Mouse (Mus musculus) frontal cortex, postnatal 36 days (tissue): Measurements from ENCODE around the gene Acot13.
A peak's percentile ranks its signal among the peaks of the same experiment; 100 is the strongest.
"Not testable (repeated sequence)": the region's sequence is repeated elsewhere in the genome, so short reads cannot be mapped to it uniquely, and the experiment has no call there.

Experiments used
- DNase-seq, 2 experiments: peaks; one replicate each; pipeline ENCODE4 v3.0.0; 2022; ENCODE audit warnings: low spot score in 2 of 2

The Acot13 gene

GRCm38 (mm10) chr13:24831353-24832130 is at the start of gene Acot13, which contains the start of gene Tdp2:
TSS of gene Acot13 (minus strand) at chr13:24831540.
TSS of gene Tdp2 (plus strand) at chr13:24831679.
- DNase-seq = peak; percentile 89 to 92

GRCm38 (mm10) chr13:24880704-24881103 is 49.4 kb upstream of the Acot13 start:
- no peak for DNase-seq

- DNase-seq = no peak
These were observed 48.9 kb upstream of the Acot13 start for GRCm38 (mm10) chr13:24880208-24880607.

GRCm38 (mm10) chr13:24879359-24880040 is 48.2 kb upstream of the Acot13 start:
- DNase-seq = no peak

DNA sequence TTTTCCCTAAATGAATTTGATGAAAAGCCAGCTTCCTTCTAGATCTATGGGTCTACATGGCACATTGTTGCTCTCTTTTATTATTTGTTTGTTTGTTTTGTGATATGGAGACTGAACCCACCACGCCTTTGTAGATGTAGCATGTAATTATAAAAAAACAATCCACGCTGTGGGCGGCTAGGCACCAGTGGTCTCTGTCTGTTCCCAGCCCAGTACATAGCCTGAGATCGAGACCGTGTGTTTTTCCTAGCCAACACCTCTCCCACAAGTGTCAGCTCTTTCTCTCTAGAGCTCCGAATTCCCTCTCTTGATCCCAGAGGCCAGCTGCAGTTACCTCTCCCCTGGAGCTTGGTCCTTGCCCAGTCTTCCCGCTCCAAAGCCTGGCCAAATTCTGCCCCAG is 36.9 kb upstream of the Acot13 start:
- DNase-seq = no peak

GRCm38 (mm10) chr13:24867789-24868188 is 36.4 kb upstream of the Acot13 start:
- no peak for DNase-seq

DNA sequence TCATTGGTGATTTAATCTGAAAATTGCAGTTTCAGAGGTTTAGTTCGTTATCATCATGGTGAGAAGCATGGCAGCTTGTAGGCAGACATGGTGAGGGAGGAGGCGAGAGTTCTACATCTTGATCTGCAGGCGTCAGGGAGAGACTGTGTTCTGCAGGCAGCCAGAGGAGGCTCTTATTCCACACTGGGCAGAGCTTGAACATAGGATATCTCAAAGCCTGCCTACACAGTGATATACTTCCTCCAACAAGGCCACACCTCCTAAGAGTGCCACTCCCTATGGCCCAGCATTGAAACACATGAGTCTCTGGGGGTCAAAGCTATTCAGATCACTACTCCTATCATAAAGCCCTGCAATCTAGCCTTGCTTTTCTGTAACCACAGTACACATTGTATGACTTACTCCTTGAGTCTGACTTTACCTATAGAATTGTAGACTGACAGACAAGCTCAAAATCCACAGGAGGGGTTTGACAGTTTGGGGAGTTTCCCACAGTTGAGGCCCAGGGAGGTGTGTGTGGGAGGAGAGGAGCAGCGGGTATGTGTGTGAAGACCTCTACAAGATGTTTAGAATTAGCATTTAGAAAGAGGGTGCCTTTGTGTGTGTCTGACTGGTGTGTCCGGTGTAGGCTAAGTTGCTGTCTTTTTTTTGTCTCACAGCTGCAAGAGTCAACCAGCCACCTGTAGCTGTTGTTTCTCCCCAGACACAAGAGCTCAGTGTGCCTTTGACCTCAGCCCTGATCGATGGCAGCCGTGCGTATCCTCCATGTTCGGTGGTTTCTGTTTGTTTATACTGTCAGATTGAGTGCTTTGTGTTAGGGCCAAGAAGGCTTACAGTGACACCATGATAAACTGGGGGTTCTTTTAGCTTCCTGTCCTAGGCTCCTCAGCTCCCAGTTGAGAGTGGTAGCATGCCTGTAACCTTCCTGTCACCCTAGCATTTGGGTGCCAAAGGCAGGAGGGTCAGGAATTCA is 35.4 kb upstream of the Acot13 start:
- no peak for DNase-seq

DNA sequence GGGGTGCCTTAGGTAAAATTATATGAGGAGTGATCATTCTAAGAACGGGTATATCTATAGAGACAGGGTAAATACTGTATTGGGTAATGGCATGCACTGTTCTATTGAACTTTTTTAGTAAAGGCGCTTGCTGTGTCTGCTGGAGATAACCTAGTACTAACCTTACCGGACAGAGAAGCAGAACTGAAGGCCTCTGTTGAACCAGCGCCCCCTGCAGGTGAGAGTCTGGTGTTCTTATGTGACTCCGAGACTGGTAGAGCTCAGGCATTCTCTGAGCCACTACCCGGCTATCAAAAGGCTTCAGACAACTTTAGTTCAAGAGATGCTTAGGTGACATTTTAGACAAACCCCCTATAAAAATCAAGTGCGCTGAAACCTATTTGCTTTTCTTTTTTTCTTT is 31.2 kb upstream of the Acot13 start:
- DNase-seq = peak; percentile 26 to 60

DNA sequence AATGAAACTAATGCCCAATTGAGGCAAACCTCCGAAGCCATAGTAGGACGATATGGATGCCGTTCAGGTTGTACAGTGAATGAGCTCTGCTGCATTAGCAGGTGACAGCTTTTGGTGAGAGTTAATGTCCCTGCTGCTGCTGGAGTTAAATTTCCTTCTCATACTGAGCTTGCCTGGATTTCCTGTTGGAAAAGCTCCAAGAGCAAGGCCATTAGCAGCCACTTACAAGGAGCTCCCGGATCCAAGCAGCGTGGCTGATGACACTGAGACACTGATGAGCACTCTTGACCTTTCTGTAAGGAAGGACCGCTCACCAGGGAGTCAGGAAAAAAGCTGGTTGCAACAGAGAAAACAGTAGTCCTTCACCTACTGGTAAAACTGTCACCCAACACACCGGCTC is 30.7 kb upstream of the Acot13 start:
- DNase-seq = no peak

GRCm38 (mm10) chr13:24861084-24861483 is 29.7 kb upstream of the Acot13 start:
- DNase-seq = no peak

DNA sequence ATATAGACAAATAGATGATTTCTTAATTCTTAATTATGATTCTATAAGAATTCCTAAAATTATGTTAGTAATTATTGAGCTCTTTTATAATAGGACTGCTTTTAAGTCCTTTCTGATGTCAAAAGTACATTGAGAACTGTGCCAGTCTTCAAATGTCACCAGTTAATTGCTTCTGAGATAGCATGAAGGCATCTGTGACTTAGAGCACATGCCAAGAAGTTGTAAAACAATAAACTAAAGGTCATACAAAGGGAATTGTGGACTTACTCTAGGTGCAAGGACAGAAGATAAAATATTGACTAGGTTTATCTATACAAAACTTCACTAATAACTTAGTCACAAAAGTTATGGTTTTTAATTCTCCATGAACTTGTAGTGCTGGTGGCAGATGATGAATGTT is 27.8 kb upstream of the Acot13 start:
- DNase-seq = no peak

- no peak for DNase-seq
These were observed 21.2 kb upstream of the Acot13 start for GRCm38 (mm10) chr13:24852570-24852969.

DNA sequence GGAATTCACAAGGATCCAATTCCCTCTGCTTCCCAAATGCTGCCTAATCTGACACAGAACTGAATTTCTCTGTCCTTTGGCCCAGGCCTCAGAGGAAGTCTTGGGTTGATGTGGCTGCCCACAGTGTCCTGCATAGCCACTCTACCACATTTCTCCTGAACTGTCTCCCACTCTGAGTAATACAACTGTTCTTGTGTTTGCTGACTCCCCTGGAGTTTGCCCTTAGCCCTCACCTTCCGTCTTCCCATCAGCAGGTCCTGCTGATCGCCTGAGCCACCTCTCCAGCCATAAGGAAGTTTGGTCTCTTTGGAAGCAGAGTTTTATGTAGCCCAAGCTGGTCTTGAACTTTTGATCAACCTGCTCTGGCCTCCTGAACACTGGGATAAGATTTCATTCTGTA is 20.6 kb upstream of the Acot13 start:
- DNase-seq = no peak

GRCm38 (mm10) chr13:24849318-24849717 is 18.0 kb upstream of the Acot13 start:
- DNase-seq = no peak

DNA sequence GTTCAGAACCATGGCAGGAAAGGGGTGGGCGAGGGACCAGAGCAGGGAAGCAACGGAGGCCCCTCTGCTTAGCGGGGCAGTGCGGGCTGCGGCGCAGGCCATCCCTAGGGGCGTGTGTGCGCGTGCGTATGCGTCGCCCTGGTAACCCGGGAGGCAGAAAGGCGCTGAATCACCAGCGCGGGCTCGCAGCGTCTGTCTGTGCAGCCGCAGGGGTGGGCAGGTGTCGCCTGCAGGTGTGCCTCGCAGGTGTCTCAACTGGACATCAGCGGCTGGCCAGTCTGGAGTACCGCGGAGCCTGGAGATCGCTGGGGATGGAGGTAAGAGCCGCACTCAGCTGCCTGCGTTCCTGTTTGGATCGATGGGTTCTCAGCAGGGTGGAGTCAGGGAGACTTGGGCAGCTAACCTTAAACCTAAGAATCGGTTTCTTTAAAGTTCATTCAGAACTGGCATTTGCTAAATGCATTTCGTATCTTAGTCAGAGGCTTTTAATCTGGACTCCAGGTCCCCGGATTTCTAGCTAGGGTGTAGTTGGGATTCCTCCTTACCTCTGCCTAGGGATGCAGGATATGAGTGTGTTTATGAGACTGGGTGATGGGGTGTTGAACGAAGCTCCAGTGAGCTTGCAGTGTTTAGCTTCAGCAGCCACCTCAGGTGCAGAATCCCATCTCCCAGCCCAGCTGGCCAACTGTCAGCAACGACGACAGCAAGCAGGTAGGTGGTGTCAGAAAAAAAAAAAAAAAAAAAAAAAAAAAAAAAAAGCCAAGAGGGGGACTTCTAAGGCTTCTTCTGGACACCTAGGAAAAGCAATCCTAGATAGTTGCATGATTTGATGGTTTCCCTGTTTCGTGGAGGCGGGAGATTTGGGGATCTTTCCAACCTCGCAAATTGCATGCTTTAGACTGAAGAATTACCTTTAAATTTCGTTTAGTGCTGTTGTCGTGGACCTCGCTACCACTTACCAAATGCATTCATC is 13.9 kb upstream of the Acot13 start, which contains the start of gene D130043K22Rik:
D130043K22Rik (plus strand) TSS at position 153 of the 973 bp plus-strand sequence.
- DNase-seq = peak; percentile 76 to 80

GRCm38 (mm10) chr13:24841702-24842101 is 10.4 kb upstream of the Acot13 start:
- DNase-seq = no peak

- no peak for DNase-seq
These were observed 8.5 kb upstream of the Acot13 start for GRCm38 (mm10) chr13:24839831-24840230.

DNA sequence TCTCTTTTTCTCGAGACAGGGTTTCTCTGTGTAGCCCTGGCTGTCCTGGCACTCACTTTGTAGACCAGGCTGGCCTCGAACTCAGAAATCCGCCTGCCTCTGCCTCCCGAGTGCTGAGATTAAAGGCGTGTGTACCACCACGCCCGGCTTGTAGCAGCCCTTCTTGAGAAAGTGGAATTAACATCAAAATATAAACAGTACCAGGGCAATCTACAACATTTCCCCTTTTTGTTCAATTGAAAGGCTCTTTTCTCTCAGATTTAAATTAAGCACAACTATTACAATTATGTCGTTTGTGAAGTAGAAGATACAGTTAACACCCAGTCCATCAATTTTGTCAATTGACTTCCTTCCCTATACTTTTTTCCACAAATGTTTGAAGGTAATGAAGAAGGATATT is 6.4 kb upstream of the Acot13 start:
- not testable (repeated sequence) for DNase-seq

GRCm38 (mm10) chr13:24832811-24833155 is 1.4 kb upstream of the Acot13 start:
- DNase-seq = no peak

- DNase-seq = no peak
These were observed 931 bp upstream of the Acot13 start for GRCm38 (mm10) chr13:24832131-24832810.
